Mouse (Mus musculus) left cerebral cortex, postnatal 4 days (tissue): ENCODE data around the gene Mcoln1. TPM values are rescaled to one million over a fixed set of nuclear protein-coding genes. Genes with fewer than 3 reads are reported as not detected.

Experiments used
- DNase-seq: peaks from one replicate; pipeline ENCODE4 v3.0.0-alpha.2; 2022
- intact Hi-C: fragments of 180-260 bp; cut with DNase I; formaldehyde crosslinking; loops from one replicate; pipeline ENCODE4 v1.15.1; 2025
- total RNA-seq, 2 experiments: library from RNA; stranded (reverse); gene quantifications; 2 replicates each; pipeline ENCODE4 v1.2.3; 2021

The Mcoln1 gene
- total RNA-seq, 2 experiments from 2014 or later, result 74.8 to 81.3 TPM

GRCm38 (mm10) chr8:3495578-3496427 lies 4.5 kb upstream of the Mcoln1 start:
- intact Hi-C loops, result no loop called here
- no peak for DNase-seq

GRCm38 (mm10) chr8:3496428-3496748 lies 3.9 kb upstream of the Mcoln1 start:
- intact Hi-C loops, result no loop called here
- no peak for DNase-seq

- intact Hi-C loops, result no loop called here
- no peak for DNase-seq
Measured at GRCm38 (mm10) chr8:3498583-3498982, 1.7 kb upstream of the Mcoln1 start.

GRCm38 (mm10) chr8:3499751-3500150 lies 506 bp upstream of the Mcoln1 start:
- no peak for DNase-seq
- intact Hi-C loops, result no loop called here

DNA sequence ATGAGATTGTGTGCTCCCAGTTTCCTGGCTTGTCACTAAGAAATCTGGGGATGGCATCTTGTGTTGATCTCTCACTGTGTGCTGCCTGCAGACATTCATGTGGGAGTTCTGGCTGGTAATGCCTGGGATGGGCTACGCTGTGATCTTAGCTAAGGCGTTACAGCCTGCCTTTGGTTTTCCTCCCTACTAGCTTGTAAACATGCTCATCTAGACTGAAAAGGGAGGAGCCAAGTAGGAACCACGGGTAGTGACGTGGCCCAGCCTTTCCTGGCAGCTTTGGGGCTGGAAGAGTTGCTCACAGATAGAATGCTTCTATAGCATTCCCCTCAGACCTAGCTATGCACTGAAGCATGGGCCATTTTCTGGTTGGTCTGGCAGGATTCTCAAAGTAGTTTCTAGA lies 2.0 kb downstream of the Mcoln1 start:
- DNase-seq, result no peak
- intact Hi-C loops, result no loop called here

- intact Hi-C loops, result no loop called here
- no peak for DNase-seq
Measured at GRCm38 (mm10) chr8:3507979-3508754, 7.9 kb downstream of the Mcoln1 start.

DNA sequence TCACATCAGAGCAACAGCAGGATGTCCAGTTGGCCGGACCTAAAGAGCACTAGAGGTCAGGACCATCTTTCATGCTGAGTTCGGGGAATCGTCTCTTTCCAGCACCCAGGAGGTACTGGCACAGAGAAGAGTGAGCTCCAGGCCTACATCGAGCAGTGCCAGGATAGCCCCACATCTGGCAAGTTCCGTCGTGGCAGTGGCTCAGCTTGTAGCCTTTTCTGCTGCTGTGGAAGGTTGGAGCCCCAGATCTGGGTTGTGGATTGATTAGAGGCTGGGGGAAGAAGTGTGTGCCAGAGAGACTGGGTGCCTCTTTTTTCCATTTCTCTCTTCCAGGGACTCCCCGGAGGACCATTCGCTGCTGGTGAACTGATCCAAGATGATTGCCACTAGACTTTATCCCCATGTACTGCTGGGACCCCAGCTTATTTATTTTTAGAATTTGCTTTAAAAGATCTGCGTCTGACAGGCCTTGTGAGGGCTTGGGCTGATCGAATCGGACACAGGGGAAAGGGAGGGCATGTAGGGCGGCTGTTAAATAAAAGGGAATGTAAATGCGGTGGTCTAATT lies 14.5 kb downstream of the Mcoln1 start:
- no peak for DNase-seq
- intact Hi-C loops, result no loop called here

DNA sequence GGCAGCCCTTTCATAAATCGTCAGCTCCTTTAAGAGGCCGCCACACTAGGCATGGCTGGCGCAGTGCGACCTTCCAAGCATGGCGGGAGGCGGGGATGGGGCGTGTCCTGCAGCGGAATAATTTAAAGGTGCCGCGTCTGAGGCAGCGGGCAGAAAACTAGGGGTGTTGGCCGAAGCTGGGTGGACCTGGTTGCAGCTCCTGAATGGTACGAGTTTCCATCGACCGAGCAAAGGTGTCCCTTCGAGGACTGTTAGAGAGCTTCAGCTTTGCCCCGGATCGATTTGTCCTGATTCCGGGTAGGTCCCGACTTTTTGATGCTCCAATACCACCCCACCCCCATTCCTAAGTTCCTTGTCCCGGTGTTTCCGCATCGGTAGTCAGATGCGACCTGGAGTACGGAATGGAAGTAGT lies 15.0 kb downstream of the Mcoln1 start, which contains the start of gene Pnpla6:
TSS of gene Pnpla6 (plus strand) at position 125 of the 412 bp plus-strand sequence.
- intact Hi-C loops, result no loop called here
- DNase-seq, result peak; percentile 87

- intact Hi-C loops, result no loop called here
- DNase-seq, result peak; percentile 28
Measured at GRCm38 (mm10) chr8:3515771-3516417, 15.6 kb downstream of the Mcoln1 start.

DNA sequence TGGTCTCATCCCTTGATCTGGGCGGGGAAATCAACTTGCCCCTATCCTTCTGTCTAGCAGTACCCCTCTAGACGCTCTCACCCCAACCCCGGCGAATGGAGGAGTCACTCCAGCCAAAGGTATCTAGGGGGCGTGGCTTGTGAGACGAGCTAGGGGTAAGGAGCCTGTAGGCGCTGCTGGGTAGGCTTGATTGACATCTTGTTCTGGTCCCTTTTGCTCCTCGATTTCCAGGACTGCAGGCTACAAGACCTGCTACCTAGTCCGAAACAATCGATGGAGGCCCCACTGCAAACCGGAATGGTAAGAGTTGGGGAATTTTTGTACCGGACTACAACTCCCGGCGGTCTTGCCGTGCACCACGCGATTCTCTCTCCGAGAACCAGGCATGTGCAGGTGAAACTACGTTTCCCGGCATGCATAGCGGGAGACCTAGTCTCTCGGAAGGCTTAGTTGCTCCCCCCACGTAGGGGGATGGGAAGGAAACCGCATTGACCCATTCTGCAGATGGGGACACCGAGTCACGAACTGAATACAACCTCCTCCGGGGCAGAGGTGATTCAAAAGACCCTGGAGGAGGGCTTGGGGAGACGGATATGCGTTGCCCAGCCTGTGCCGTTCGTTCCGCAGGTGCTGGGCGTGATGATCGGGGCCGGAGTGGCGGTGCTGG lies 16.3 kb downstream of the Mcoln1 start:
- peak; percentile 93 for DNase-seq
- intact Hi-C loops, result no loop called here

- intact Hi-C loops, result no loop called here
- DNase-seq, result peak; percentile 29
Measured at GRCm38 (mm10) chr8:3517117-3517495, 16.8 kb downstream of the Mcoln1 start.

GRCm38 (mm10) chr8:3522007-3522697 lies 21.9 kb downstream of the Mcoln1 start:
- intact Hi-C loops, result no loop called here
- DNase-seq, result no peak

DNA sequence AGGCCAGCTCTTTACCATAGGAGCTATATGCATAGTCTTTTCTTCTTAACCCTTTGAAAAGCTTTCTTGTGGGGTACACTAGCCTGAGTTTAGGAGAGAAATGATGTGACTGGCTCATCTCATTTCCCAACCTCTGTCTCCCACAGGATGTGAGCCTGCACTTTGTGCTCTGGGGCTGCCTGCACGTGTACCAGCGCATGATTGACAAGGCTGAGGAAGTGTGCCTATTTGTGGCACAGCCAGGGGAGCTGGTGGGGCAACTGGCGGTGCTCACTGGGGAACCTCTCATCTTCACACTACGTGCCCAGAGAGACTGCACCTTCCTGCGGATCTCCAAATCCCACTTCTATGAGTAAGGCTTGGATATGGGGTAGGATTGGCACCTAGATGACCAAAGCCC lies 30.6 kb downstream of the Mcoln1 start:
- intact Hi-C loops, result no loop called here
- no peak for DNase-seq

GRCm38 (mm10) chr8:3531936-3532335 lies 31.7 kb downstream of the Mcoln1 start:
- intact Hi-C loops, result no loop called here
- no peak for DNase-seq

GRCm38 (mm10) chr8:3536053-3536841 lies 36.0 kb downstream of the Mcoln1 start:
- DNase-seq, result no peak
- intact Hi-C loops, result no loop called here

DNA sequence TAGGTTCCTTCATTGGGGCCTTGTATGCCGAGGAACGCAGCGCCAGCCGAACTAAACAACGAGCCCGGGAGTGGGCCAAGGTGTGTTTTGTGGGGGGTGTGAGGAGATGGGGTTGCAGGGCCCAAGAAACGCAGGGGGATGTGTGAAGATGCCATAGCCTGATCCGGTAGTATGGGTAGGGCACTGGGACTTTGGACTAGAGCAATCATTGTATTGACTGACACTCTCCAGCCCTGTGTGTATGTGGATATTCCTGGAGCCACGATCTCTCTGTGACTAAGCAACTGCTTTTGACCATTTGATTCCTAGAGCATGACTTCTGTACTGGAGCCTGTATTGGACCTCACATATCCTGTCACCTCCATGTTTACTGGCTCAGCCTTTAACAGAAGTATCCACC lies 36.7 kb downstream of the Mcoln1 start:
- intact Hi-C loops, result no loop called here
- no peak for DNase-seq

- intact Hi-C loops, result no loop called here
Measured at GRCm38 (mm10) chr8:3537666-3538065, 37.4 kb downstream of the Mcoln1 start.

GRCm38 (mm10) chr8:3539146-3539545 lies 38.9 kb downstream of the Mcoln1 start:
- intact Hi-C loops, result no loop called here
- no peak for DNase-seq

More at GRCm38 (mm10) chr8:3537666-3538065, 37.4 kb downstream of the Mcoln1 start:
- no peak for DNase-seq

GRCm38 (mm10) chr8:3540076-3540475 lies 39.8 kb downstream of the Mcoln1 start:
- DNase-seq, result no peak
- intact Hi-C loops, result no loop called here
